Mouse (Mus musculus) limb, embryonic 14.5 days (tissue): ENCODE data around the gene Lax1. TPM values are rescaled to one million over a fixed set of nuclear protein-coding genes. Genes with fewer than 3 reads are reported as not detected.

Source experiments
- ATAC-seq: fragments of 200-750 bp; cut with Nextera tagmentation; 2 replicates; pipeline ENCODE4 v1.8.0; 2017; ENCODE audit warnings: low read depth, moderate number of reproducible peaks, moderate TSS enrichment; ENCODE audit not compliant: low FRiP score
- DNase-seq: peaks from one replicate; pipeline ENCODE4 v3.0.0-alpha.2; 2015; ENCODE audit warnings: low spot score
- H3K27ac ChIP-seq: fragments of 300-500 bp; sonication (generic); replicated peaks from 2 replicates; pipeline ENCODE4 v1.5.1; 2014; ENCODE audit warnings: low read depth, mild to moderate bottlenecking, low read length, moderate library complexity, mixed read lengths
- H3K27me3 ChIP-seq: fragments of 300-500 bp; sonication (generic); 2 replicates; pipeline ENCODE4 v1.6.1; 2014; ENCODE audit warnings: low read length, mixed read lengths; ENCODE audit not compliant: control insufficient read depth, insufficient read depth
- H3K36me3 ChIP-seq: fragments of 300-500 bp; sonication (generic); 2 replicates; pipeline ENCODE4 v1.6.1; 2014; ENCODE audit warnings: mild to moderate bottlenecking, low read length, moderate library complexity, mixed read lengths; ENCODE audit not compliant: control insufficient read depth, insufficient read depth
- H3K4me1 ChIP-seq: fragments of 300-500 bp; sonication (generic); 2 replicates; pipeline ENCODE4 v1.6.1; 2014; ENCODE audit warnings: antibody characterized with exemption, low read length, mixed read lengths; ENCODE audit not compliant: control insufficient read depth, insufficient read depth
- H3K4me2 ChIP-seq: fragments of 300-500 bp; sonication (generic); replicated peaks from 2 replicates; pipeline ENCODE4 v1.6.1; 2014; ENCODE audit warnings: low read depth, mild to moderate bottlenecking, low read length, moderate library complexity; ENCODE audit not compliant: severe bottlenecking
- H3K4me3 ChIP-seq: fragments of 300-500 bp; sonication (generic); replicated peaks from 2 replicates; pipeline ENCODE4 v1.5.1; 2014; ENCODE audit warnings: low read length
- H3K9ac ChIP-seq: fragments of 300-500 bp; sonication (generic); 2 replicates; pipeline ENCODE4 v1.6.1; 2014; ENCODE audit warnings: mild to moderate bottlenecking, low read depth, low read length, moderate library complexity; ENCODE audit not compliant: severe bottlenecking
- H3K9me3 ChIP-seq: fragments of 300-500 bp; sonication (generic); 2 replicates; pipeline ENCODE4 v1.6.1; 2016; ENCODE audit warnings: low read length; ENCODE audit not compliant: control insufficient read depth
- POLR2A ChIP-seq: fragments of 200-500 bp; IDR thresholded peaks from 2 replicates; pipeline ENCODE4 v1.8.0; 2012; ENCODE audit warnings: inconsistent platforms, mild to moderate bottlenecking, moderate library complexity, borderline replicate concordance; ENCODE audit not compliant: insufficient read depth, insufficient read length; ENCODE audit errors: extremely low read depth
- WGBS: fragments of 180-500 bp; shearing (Covaris S2); extraction: QIAGEN DNeasy Blood & Tissue Kit; methylation state at CpG from one replicate; pipeline ENCODE4 v1.1.7; 2014; 5-methylcytosine and 5-hydroxymethylcytosine counted together
- polyA plus RNA-seq, 2 experiments: library from polyadenylated mRNA; depleted of rRNA in 1 of 2; stranded (reverse) in 1 of 2; unstranded in 1 of 2; fragments of >200 nt; fragmentation: Nextera tagmentation in 1 of 2; extraction: Ambion mirVana in 1 of 2; gene quantifications; 2 replicates each; pipeline versions ENCODE4 v1.2.1 to v1.2.3; 2012 to 2014

The Lax1 gene
- polyA plus RNA-seq, 2 experiments = 0.18 to 1.7 TPM

DNA sequence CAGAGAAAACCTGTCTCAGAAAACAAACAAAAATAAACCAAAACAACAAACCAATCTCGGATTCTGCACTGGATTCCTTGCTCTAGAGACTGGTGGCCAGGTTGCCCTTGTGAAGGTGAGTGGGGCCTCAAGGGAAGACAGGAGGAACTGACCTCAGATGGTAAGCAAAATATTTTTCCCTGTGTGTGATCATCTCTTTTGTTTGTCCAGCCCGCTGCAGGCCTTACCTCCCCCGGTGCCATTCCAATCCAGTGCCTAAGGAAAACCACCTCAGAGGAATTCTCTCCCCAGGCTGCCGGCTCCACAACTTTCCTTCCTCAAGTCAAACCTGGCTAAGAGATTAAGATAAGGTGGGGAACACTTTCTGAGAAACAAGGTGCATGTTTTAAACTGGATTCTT is 2.3 kb upstream of the Lax1 start:
- Histone ChIP-seq H3K9me3 (no peaks in the 10 kb centered on the region), H3K4me1 (peaks cover 34% of the 10 kb centered on the region), H3K4me2 (no peak overlapping the region), H3K9ac (no peak overlapping the region), H3K27ac (no peak overlapping the region), H3K4me3 (no peak overlapping the region), H3K27me3 (no peaks in the 10 kb centered on the region), H3K36me3 (no peaks in the 10 kb centered on the region)
- no peak for DNase-seq
- ATAC-seq = no peak
- WGBS = 63% methylated on average over 4 of the region's 4 CpGs
- no peak for TF ChIP-seq POLR2A

DNA sequence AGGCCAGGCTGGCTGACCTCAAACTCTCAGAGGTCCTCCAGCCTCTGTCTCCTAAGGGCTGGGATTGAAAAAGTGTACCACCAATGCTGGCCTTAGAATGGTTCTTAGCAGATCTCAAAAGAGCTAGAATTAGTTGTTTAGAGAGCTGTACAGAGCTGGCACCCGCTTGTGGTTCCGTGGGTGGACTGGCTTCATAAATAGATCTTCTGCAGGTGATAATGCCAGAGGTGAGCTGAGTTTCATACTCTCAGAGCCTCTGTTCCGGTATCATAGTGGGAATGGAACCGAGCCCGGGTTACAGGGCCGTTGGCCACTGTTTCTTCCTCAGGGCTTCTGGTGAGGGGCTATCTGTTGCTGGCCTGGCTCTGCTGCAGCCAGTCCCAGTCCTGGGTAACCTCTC is 1.1 kb upstream of the Lax1 start:
- Histone ChIP-seq H3K36me3 (no peaks in the 10 kb centered on the region), H3K27me3 (no peaks in the 10 kb centered on the region), H3K4me3 (no peak overlapping the region), H3K27ac (no peak overlapping the region), H3K9ac (no peak overlapping the region), H3K4me1 (peaks cover 25% of the 10 kb centered on the region), H3K4me2 (no peak overlapping the region), H3K9me3 (no peaks in the 10 kb centered on the region)
- TF ChIP-seq POLR2A = no peak
- no peak for DNase-seq
- ATAC-seq = no peak
- 93% methylated on average over 6 of the region's 6 CpGs for WGBS

DNA sequence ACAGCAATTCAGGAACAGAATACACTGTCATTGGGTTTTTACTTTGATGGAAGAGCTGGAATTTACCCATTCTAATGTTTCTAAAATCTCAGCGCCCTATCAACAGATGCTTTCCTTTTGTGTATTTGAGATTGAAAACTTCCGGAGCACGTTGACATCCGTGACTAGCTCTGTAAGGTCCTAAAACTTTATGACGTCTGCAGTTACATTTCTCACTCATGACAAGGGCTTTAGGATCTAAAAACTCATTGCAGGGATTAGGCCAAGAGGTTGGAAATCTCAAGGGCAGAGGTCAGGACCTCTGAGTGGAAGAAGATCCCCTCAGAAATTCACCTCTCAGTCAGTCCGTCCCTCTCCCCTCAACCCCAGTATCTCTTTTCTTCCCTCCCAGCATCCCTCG is 1.6 kb downstream of the Lax1 start:
- ATAC-seq (no peak), DNase-seq (no peak)
- TF ChIP-seq POLR2A = no peak
- H3K4me2 ChIP-seq = no peak overlapping the region
- WGBS = 46% methylated on average over 7 of the region's 7 CpGs
- H3K27ac ChIP-seq = no peak overlapping the region
- 0 out of 2 replicates have a peak, but pooled peaks cover 3% of the 10 kb centered on the region for H3K4me1 ChIP-seq
- no peak overlapping the region for H3K4me3 ChIP-seq
- no peaks in the 10 kb centered on the region for H3K27me3 ChIP-seq
- H3K36me3 ChIP-seq = no peaks in the 10 kb centered on the region
- H3K9me3 ChIP-seq = no peaks in the 10 kb centered on the region
- H3K9ac ChIP-seq = no peak overlapping the region

DNA sequence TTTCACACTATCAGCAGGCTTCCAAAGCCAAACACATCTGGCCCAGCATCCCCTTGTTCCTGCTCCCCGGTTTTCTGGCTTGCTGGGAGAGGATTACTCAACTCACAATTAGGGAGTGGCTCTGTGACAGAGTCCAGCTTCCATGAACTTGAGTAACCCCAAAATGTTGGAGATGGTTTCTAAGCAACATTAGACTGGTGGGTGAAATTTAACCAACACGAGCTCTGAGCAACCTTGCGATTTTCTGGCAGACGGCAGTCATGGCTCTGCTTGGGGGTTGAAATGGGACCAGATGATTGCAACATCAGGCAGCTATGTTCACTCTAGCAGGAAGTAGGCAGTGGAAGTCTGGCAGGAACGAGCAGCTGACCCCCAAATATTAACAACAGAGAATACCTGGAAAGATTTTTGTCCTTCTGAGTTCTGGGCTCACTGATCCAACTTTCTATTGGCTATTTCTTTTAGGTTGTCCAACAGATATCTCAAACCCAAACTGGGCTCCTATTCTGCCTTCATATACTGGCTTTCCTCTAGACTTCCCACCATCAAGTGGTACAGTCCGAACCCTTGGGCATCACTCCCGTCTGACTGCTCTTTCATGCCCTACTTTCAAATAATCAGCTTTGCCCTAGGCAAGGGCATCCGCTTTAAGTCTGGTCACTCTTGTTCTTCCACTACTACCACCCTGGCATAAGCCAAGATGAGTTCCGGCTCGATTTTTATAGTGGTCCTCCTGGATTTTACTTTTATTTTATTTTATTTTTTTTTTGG is 4.0 kb downstream of the Lax1 start:
- no peak overlapping the region for H3K4me3 ChIP-seq
- no peak for DNase-seq

DNA sequence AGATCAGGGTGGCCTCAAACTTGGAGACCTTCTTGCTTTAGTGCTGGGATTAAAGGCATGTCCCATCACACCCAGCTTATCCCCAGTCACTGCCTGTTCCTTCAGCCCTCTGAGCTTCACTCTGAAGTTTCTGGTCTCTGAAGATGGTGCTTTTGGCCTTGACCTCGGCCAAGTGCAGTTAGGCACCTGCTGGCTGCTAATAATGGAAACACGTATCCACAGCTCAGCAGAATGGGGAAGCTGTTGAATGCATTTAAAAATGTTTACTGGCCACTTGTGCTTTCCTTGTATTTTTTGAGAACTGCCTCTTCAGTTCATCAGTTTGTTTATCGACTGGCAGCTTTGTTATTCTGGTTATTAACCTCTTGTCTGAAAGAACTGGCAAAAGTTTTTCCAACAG is 18.1 kb downstream of the Lax1 start:
- Histone ChIP-seq H3K27me3 (no peaks in the 10 kb centered on the region), H3K4me3 (no peak overlapping the region), H3K4me1 (no peaks in the 10 kb centered on the region), H3K9me3 (no peaks in the 10 kb centered on the region), H3K27ac (no peak overlapping the region), H3K4me2 (no peak overlapping the region), H3K9ac (no peak overlapping the region), H3K36me3 (no peaks in the 10 kb centered on the region)
- no peak for TF ChIP-seq POLR2A
- no peak for ATAC-seq
- WGBS = 65% methylated on average over 3 of the region's 3 CpGs
- no peak for DNase-seq

More for the DNA sequence above, 4.0 kb downstream of the Lax1 start:
- no peak overlapping the region for H3K4me2 ChIP-seq
- 0 out of 2 replicates have a peak, but pooled peaks cover 3% of the 10 kb centered on the region for H3K4me1 ChIP-seq
- H3K9me3 ChIP-seq = no peaks in the 10 kb centered on the region
- no peak for ATAC-seq
- no peak for TF ChIP-seq POLR2A
- H3K36me3 ChIP-seq = no peaks in the 10 kb centered on the region
- no peak overlapping the region for H3K27ac ChIP-seq
- H3K27me3 ChIP-seq = no peaks in the 10 kb centered on the region
- no peak overlapping the region for H3K9ac ChIP-seq
- 63% methylated on average over 10 of the region's 10 CpGs for WGBS

DNA sequence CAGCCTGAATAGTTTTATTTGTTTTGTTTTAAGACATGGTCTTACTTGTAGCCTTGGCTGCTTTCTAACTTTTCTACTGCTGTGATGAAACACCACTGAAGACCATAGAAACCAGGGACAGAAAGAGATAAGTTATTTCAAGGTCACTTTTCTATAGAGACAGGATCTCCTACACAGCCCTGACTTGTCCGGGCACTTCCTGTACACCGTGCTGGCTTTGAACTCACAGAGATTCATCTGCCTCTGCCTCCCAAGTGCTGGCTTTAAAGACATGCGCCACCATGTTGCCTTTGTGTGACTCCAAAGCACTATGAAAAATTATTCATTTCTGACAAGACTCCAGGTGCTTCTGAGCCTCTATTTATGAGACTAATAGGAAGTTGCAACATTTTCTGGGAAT is 18.6 kb downstream of the Lax1 start:
- TF ChIP-seq POLR2A = no peak
- H3K36me3 ChIP-seq = no peaks in the 10 kb centered on the region
- H3K9ac ChIP-seq = no peak overlapping the region
- no peaks in the 10 kb centered on the region for H3K9me3 ChIP-seq
- no peaks in the 10 kb centered on the region for H3K4me1 ChIP-seq
- no peak overlapping the region for H3K4me3 ChIP-seq
- 85% methylated on average over 3 of the region's 3 CpGs for WGBS
- H3K27me3 ChIP-seq = no peaks in the 10 kb centered on the region
- H3K4me2 ChIP-seq = no peak overlapping the region
- DNase-seq (no peak), ATAC-seq (no peak)
- no peak overlapping the region for H3K27ac ChIP-seq
